Mouse (Mus musculus): ENCODE results near the gene Gtdc1. TPM values are rescaled to one million over a fixed set of nuclear protein-coding genes. Genes with fewer than 3 reads are reported as not detected.

Gene Gtdc1
- total and polyA plus RNA-seq, 3 experiments, result 1.7 to 47.1 (median 28.7) TPM

DNA sequence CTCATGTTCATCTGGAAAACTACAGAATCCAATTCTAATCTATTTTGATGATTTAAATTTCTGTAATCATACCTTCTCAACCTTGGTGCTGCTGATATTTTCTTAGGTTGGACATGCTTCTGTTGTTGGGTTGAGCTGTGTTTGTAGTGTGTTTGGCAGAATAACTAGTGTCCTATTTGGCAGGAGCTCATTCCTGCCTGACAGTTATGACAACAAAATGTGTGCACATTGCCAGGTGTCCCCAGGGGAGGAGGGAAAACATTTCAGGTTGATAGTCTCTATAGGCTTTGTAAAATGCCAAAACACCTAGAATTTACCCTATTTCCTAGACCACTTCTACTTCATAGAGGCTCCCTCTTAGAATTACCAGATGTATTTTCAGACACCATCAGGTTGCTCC, 343.4 kb downstream of the Gtdc1 start:
- DNase-seq (ENCODE audit: low spot score), result no peak
- no peak for TF ChIP-seq GATA1 (IDR thresholded peaks at IDR 0.05; ENCODE audit: borderline replicate concordance, low read length)
- no peak for TF ChIP-seq GATA2 (IDR thresholded peaks at IDR 0.05; ENCODE audit: borderline replicate concordance, low read depth, low read length)
- TF ChIP-seq CTCF (IDR thresholded peaks at IDR 0.05; ENCODE audit: low read depth, low read length), result no peak
- no peak for TF ChIP-seq TAL1 (conservative IDR thresholded peaks at IDR 0.05; ENCODE audit: low read depth, low read length)
- TF ChIP-seq POLR2AphosphoS5 (IDR thresholded peaks at IDR 0.05; ENCODE audit: insufficient replicate concordance, low read depth, low read length), result no peak
- no peak overlapping the region for H3K4me3 ChIP-seq (ENCODE audit: low read depth, low read length)
- no peak for ATAC-seq (ENCODE audit: extremely low read depth, insufficient number of reproducible peaks, low FRiP score, poor library complexity, severe bottlenecking)
- H3K4me1 ChIP-seq (ENCODE audit: insufficient read depth, low read depth, low read length), result no peaks in the 10 kb centered on the region
- H3K27me3 ChIP-seq (ENCODE audit: insufficient read depth, low read length), result no peaks in the 10 kb centered on the region
- no peaks in the 10 kb centered on the region for H3K9me3 ChIP-seq (replicated peaks)
- no peaks in the 10 kb centered on the region for H3K36me3 ChIP-seq (replicated peaks)

DNA sequence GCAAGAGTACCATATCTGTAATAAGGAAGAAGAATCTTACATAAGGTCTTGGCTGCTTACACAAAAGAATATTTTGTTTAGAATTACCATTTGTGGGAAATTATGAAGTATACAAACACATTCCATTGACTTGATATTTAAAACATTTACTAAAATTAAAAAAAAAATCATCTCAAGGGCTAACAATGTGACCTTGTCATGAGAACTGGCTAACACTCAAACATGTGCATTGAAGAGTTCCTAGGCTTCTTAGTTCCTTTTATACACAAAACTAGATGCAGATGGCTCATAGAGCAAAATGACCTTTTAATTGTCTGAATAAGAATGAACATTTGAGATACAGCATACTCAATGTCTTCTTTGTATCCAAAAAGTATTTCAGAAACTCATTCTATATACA, 344.0 kb downstream of the Gtdc1 start:
- Histone ChIP-seq H3K4me1 (ENCODE audit: insufficient read depth, low read depth, low read length) (no peaks in the 10 kb centered on the region), H3K27me3 (ENCODE audit: insufficient read depth, low read length) (no peaks in the 10 kb centered on the region), H3K9me3 (replicated peaks) (no peaks in the 10 kb centered on the region), H3K4me3 (ENCODE audit: low read depth, low read length) (no peak overlapping the region), H3K36me3 (replicated peaks) (no peaks in the 10 kb centered on the region)
- ATAC-seq (ENCODE audit: extremely low read depth, insufficient number of reproducible peaks, low FRiP score, poor library complexity, severe bottlenecking), result no peak
- TF ChIP-seq CTCF (IDR thresholded peaks at IDR 0.05; ENCODE audit: low read depth, low read length), result no peak
- no peak for TF ChIP-seq TAL1 (conservative IDR thresholded peaks at IDR 0.05; ENCODE audit: low read depth, low read length)
- TF ChIP-seq GATA1 (IDR thresholded peaks at IDR 0.05; ENCODE audit: borderline replicate concordance, low read length), result no peak
- DNase-seq (ENCODE audit: low spot score), result no peak

DNA sequence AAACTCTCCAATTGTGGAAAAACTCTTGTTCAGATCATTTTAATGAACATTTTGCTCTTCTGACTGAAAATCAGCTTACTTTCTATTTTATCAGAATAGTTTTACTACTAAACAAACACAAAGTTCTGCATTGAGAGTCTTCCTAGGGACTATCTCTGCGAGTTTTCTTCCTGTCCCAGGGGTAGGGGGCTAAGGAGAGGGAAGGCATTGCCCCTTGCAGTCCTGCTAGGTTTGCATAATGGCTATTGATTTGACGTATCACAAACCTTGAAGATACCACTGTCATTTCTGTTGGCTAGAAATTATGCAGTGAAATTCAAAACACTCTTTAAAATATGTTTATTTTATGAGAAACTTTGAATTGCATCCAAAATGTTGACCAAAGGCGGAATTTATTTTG, 355.6 kb downstream of the Gtdc1 start:
- DNase-seq (ENCODE audit: low spot score), result no peak
- H3K4me1 ChIP-seq (ENCODE audit: insufficient read depth, low read depth, low read length), result no peaks in the 10 kb centered on the region
- H3K27me3 ChIP-seq (ENCODE audit: insufficient read depth, low read length), result no peaks in the 10 kb centered on the region
- no peak for TF ChIP-seq GATA1 (IDR thresholded peaks at IDR 0.05; ENCODE audit: borderline replicate concordance, low read length)
- H3K36me3 ChIP-seq (replicated peaks), result no peaks in the 10 kb centered on the region
- no peaks in the 10 kb centered on the region for H3K9me3 ChIP-seq (replicated peaks)
- no peak overlapping the region for H3K4me3 ChIP-seq (ENCODE audit: low read depth, low read length)
- ATAC-seq (ENCODE audit: extremely low read depth, insufficient number of reproducible peaks, low FRiP score, poor library complexity, severe bottlenecking), result no peak

DNA sequence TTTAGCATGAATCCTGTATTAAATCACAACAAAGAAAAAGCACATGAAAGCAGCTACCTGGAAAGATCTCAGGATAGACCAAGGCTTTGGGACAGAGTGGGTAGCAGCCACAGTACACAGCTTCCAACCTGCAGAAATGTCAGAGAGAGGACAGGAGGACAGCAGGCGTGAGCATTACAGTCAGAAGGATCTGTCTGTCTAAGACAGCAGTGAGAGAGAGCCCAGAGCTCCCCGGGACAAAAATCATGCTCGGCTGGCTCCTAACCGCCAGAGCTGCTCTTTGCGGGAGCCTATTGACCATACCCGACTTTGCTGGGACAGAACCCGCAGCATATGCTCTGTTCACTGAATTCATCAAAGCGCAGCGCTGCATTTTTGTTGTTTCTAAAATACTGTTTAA, 356.3 kb downstream of the Gtdc1 start:
- H3K4me3 ChIP-seq (ENCODE audit: low read depth, low read length), result no peak overlapping the region
- H3K9me3 ChIP-seq (replicated peaks), result no peaks in the 10 kb centered on the region
- no peaks in the 10 kb centered on the region for H3K36me3 ChIP-seq (replicated peaks)
- TF ChIP-seq CTCF (IDR thresholded peaks at IDR 0.05; ENCODE audit: low read depth, low read length) (no peak), TAL1 (conservative IDR thresholded peaks at IDR 0.05; ENCODE audit: low read depth, low read length) (no peak), GATA1 (IDR thresholded peaks at IDR 0.05; ENCODE audit: borderline replicate concordance, low read length) (no peak)
- ATAC-seq (ENCODE audit: extremely low read depth, insufficient number of reproducible peaks, low FRiP score, poor library complexity, severe bottlenecking) (no peak), DNase-seq (ENCODE audit: low spot score) (no peak)
- no peaks in the 10 kb centered on the region for H3K4me1 ChIP-seq (ENCODE audit: insufficient read depth, low read depth, low read length)
- no peaks in the 10 kb centered on the region for H3K27me3 ChIP-seq (ENCODE audit: insufficient read depth, low read length)

- H3K36me3 ChIP-seq (replicated peaks), result no peaks in the 10 kb centered on the region
- TF ChIP-seq CTCF (IDR thresholded peaks at IDR 0.05; ENCODE audit: low read depth, low read length) (no peak), GATA1 (IDR thresholded peaks at IDR 0.05; ENCODE audit: borderline replicate concordance, low read length) (no peak), POLR2AphosphoS5 (IDR thresholded peaks at IDR 0.05; ENCODE audit: insufficient replicate concordance, low read depth, low read length) (no peak), TAL1 (conservative IDR thresholded peaks at IDR 0.05; ENCODE audit: low read depth, low read length) (no peak), GATA2 (IDR thresholded peaks at IDR 0.05; ENCODE audit: borderline replicate concordance, low read depth, low read length) (no peak)
- no peaks in the 10 kb centered on the region for H3K27me3 ChIP-seq (ENCODE audit: insufficient read depth, low read length)
- no peaks in the 10 kb centered on the region for H3K4me1 ChIP-seq (ENCODE audit: insufficient read depth, low read depth, low read length)
- no peak for ATAC-seq (ENCODE audit: extremely low read depth, insufficient number of reproducible peaks, low FRiP score, poor library complexity, severe bottlenecking)
- no peak for DNase-seq (ENCODE audit: low spot score)
- no peak overlapping the region for H3K4me3 ChIP-seq (ENCODE audit: low read depth, low read length)
- no peaks in the 10 kb centered on the region for H3K9me3 ChIP-seq (replicated peaks)
Measured at GRCm38 (mm10) chr2:44569140-44569952, 358.1 kb downstream of the Gtdc1 start.

- H3K4me1 ChIP-seq (ENCODE audit: insufficient read depth, low read depth, low read length), result no peaks in the 10 kb centered on the region
- TF ChIP-seq CTCF (IDR thresholded peaks at IDR 0.05; ENCODE audit: low read depth, low read length) (no peak), GATA2 (IDR thresholded peaks at IDR 0.05; ENCODE audit: borderline replicate concordance, low read depth, low read length) (no peak), GATA1 (IDR thresholded peaks at IDR 0.05; ENCODE audit: borderline replicate concordance, low read length) (no peak), TAL1 (conservative IDR thresholded peaks at IDR 0.05; ENCODE audit: low read depth, low read length) (no peak), POLR2AphosphoS5 (IDR thresholded peaks at IDR 0.05; ENCODE audit: insufficient replicate concordance, low read depth, low read length) (no peak)
- DNase-seq (ENCODE audit: low spot score), result no peak
- no peak overlapping the region for H3K4me3 ChIP-seq (ENCODE audit: low read depth, low read length)
- H3K9me3 ChIP-seq (replicated peaks), result no peaks in the 10 kb centered on the region
- ATAC-seq (ENCODE audit: extremely low read depth, insufficient number of reproducible peaks, low FRiP score, poor library complexity, severe bottlenecking), result no peak
- no peaks in the 10 kb centered on the region for H3K36me3 ChIP-seq (replicated peaks)
- no peaks in the 10 kb centered on the region for H3K27me3 ChIP-seq (ENCODE audit: insufficient read depth, low read length)
Measured at GRCm38 (mm10) chr2:44564776-44565692, 362.4 kb downstream of the Gtdc1 start.

Data from G1E (cell line).